Mouse (Mus musculus) CH12.LX (cell line): ENCODE data around the gene Ddx31.

Source experiments
- CTCF ChIP-seq, 2 experiments: IDR thresholded peaks in 1 of 2; conservative IDR thresholded peaks in 1 of 2; 2 replicates each; pipeline ENCODE4 v1.5.1; 2011 to 2012; ENCODE audit warnings: low read depth in 2 of 2, low read length in 2 of 2, improper control_type of control experiment in 1 of 2, inconsistent platforms in 1 of 2, mild to moderate bottlenecking in 1 of 2, moderate library complexity in 1 of 2
- EP300 ChIP-seq: IDR thresholded peaks from 2 replicates; pipeline ENCODE4 v1.6.1; 2011; ENCODE audit warnings: low read length, improper control_type of control experiment
- POLR2A ChIP-seq: IDR thresholded peaks from 2 replicates; pipeline ENCODE4 v1.6.1; 2011; ENCODE audit warnings: low read depth, mild to moderate bottlenecking, improper control_type of control experiment, low read length
- TBP ChIP-seq: conservative IDR thresholded peaks from 2 replicates; pipeline ENCODE4 v1.6.1; 2011; ENCODE audit warnings: low read depth, low read length, improper control_type of control experiment
- ZNF384 ChIP-seq: IDR thresholded peaks from 2 replicates; pipeline ENCODE4 v1.6.1; 2012; ENCODE audit warnings: low read depth, low read length, improper control_type of control experiment, inconsistent platforms

- TF ChIP-seq ZNF384 (no peak), EP300 (no peak), CTCF (conservative IDR thresholded peaks at IDR 0.05 in 1 of 2, IDR thresholded peaks at IDR 0.05 in 1 of 2; ENCODE audit: low read depth in 2 of 2, low read length in 2 of 2) (no peak), TBP (no peak), POLR2A (no peak)
Observed at GRCm38 (mm10) chr2:28902291-28902690, 62.1 kb downstream of the Ddx31 start.
